Mouse (Mus musculus): ENCODE measurements around the gene Lamb1.

The Lamb1 gene

DNA sequence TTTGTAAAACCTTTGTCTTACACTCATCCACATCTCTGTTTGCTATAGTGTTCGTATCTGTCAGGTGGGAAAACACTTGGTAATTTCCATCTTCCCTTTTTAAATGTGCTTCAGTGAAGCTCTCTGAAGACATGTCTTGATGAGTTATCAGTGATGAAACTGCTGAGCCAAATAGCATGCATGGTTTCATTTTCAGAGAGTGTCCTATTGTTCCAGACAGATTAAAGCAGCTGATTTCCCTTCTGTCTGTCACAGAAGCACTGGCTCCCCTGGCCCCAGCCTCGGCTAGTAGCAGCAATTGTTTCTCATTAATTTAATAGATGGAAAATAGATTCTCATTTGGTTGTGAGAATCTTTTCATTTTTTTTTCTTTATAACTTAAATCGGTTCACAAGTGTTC is 25.9 kb downstream of the Lamb1 start:
- no peak for DNase-seq

DNA sequence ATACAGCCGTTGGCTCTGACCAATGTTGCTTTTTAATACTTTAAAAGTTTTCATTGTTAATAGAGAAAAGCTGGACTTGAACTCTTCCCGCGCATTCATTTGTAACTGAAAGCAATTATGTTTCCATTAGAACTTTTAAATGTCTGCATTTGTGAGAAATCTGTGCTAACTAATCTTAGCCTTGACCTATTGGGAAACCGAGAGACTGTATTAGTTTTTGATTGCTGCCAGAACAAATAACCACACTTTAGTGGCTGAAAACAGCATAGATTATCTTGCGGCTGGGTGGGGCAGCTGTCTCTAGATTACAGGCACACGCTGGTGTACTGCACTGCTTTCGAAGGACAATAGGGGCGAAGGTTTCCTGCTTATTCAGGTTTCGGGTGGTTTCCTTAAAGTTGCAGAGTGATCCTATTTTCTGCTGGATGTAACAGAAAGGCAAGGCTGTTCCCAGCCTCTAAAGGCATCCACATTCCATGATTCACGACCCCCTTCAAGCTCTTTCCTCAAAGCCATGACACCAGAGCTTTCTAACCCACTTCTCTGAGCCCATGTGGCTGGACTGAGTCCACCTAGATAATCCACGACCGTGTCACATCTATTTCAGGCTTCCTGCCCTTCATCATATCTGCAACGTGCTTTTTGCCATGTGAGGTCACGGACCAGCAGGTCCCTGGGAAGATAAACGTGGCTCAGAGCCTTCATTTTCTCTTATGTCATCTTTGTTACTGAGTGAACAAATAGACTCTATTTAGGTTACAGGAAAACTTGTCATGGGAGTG is 28.5 kb downstream of the Lamb1 start:
- no peak for DNase-seq

DNA sequence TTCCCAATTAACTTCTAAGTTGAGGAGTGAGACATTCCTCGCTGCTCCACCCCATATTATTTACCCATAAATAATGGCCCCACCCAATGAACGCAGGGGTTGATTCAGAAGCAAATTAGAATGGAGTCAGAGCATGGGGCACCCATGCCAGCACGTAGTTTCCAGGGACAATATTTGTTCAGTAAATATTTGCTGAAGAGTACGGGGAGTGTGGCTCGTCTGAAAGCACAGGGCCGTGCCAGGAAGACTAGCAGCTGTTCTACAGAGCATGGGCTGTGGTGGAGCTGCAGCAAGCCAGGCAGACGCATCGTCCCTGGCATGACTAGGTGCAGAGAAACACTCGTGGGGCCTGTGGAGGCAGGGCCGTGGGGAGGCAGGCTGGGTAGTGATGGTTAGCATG is 29.5 kb downstream of the Lamb1 start:
- DNase-seq = no peak

DNA sequence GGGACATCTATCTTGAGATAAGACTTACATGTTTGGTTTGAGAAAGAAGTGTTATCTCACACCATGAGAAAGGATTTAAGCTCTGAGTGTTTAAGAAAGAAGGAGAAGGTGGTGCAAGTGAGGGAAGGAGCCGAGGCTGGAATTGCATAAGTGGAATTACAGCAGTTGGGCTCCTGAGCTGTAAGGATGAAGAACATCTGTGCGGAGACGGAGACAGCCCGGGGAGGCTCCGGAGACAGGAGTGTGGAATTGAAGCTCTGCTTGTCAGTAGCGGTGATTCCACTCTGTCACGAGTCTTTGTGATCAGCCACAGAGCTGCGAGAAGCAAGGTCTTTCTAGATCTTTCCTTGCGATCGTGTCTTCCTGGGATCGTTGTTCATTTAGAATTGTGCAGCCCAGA is 30.0 kb downstream of the Lamb1 start:
- DNase-seq = no peak

GRCm38 (mm10) chr12:31295505-31295904 is 30.5 kb downstream of the Lamb1 start:
- DNase-seq = no peak

GRCm38 (mm10) chr12:31296097-31296496 is 31.1 kb downstream of the Lamb1 start:
- DNase-seq = no peak

DNA sequence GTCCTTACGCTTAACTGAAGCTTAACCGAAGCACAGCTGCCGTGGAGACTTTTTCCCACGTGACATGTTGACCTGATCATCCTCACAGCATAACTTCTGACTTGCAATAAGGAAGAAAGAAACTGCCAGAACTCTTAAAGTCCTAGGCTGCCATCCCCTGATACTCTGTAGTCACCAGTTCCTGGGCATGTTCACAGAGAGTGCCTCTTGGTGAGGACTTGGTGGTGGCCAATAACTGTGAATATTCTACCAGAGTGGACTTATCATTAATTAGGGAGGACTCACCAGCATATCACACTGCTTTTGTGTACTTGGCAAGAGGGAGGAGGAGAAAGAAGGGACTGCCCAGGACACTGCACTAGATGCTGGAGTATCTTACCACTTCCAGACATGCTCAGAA is 33.1 kb downstream of the Lamb1 start:
- DNase-seq = no peak

- no peak for DNase-seq
Observed at GRCm38 (mm10) chr12:31298530-31298929, 33.5 kb downstream of the Lamb1 start.

DNA sequence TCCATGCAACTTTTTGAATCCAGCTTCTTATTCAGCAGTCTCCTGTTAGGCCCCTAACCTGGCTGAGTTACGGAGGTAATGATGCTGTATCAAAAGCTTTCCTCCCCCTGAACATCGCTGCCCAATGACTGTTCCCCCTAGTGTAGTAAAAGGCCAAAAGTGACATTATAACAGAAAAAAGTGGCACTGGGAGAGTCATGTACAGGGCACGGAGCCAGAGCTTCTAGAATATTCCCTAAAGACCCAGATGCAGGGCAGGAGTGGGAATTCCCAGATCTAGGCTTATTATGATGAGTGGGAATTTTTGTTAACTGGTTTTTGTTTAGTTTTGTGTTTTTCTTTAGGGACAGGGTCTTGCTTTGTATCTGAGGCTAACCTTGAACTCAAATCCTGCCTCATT is 34.1 kb downstream of the Lamb1 start:
- DNase-seq = no peak

DNA sequence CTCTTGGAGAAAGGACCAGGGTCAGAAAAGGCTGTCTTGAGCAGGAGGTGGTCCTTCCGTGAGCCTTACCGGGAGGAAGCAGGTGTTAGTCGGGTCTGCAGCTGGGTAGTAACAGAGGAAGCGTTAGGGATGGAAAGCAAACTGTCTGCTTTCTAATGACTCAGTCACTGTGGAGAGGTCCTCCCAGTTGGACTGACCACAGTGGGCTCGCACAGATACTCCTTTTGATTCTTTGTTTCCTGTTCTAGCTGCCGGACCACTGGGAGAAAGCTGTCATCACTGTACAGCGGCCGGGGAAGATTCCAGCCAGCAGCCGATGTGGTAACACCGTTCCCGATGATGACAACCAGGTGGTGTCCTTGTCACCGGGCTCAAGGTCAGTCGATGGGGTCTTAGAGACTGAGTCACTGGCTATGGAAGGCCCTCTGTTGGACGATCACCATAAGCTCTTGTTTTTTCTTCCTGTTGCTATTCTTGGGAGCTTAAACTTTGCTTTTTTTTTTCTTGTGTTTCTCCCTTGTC is 34.7 kb downstream of the Lamb1 start:
- no peak for DNase-seq

- DNase-seq = no peak
Observed at GRCm38 (mm10) chr12:31300276-31300675, 35.2 kb downstream of the Lamb1 start.

GRCm38 (mm10) chr12:31302266-31302665 is 37.2 kb downstream of the Lamb1 start:
- no peak for DNase-seq

DNA sequence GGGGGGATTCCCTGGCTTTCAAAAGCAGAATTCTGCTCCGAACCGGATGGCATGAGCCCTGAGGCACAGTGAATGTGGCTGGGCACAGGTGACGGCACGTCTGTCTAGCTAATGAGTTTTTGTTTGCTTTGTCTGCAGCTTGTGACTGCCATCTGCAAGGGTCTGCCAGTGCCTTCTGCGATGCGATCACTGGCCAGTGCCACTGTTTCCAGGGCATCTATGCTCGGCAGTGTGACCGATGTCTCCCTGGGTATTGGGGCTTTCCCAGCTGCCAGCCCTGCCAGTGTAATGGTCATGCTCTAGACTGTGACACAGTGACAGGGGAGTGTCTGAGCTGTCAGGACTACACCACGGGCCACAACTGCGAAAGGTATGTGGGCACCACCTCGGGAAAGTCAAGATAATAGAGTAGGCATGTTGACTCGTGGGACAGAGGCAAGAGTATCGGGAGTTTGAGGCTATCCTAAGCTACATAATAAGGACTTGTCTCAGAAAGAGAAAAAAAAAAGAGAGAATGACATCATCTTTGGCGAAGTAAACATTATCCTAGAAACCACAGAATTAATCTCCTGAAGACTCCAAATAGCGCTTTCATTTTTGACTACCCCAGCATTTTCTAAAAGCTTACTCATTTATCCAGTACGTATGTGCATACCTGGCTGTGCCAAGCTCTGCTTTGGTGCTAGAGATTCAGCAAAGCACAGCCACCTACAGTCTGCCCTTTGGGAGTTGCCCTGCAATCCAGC is 37.9 kb downstream of the Lamb1 start:
- no peak for DNase-seq

GRCm38 (mm10) chr12:31306075-31306675 is 41.1 kb downstream of the Lamb1 start:
- no peak for DNase-seq

- no peak for DNase-seq
Observed at GRCm38 (mm10) chr12:31307011-31307410, 42.0 kb downstream of the Lamb1 start.

- no peak for DNase-seq
Observed at GRCm38 (mm10) chr12:31307756-31308155, 42.7 kb downstream of the Lamb1 start.

DNA sequence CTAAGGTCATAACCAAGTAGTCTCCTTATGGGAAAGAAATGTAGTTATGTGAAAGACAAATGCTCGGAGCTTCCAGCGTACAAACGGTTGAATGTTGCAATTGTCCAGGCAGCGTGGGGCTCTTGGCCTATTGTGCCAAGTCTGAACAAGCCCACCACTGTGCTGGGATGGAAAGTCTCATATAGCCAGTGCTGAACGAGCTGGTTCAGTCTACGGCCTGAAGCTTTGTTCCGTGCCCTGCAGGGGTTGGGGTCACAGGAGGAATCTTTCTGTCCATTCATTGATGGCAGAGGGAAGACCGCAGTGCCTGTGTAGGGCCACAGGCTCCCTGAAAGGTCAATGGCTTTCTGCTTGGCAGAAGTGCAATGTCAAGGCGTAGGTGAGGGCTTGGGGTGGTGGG is 45.7 kb downstream of the Lamb1 start:
- no peak for DNase-seq

DNA sequence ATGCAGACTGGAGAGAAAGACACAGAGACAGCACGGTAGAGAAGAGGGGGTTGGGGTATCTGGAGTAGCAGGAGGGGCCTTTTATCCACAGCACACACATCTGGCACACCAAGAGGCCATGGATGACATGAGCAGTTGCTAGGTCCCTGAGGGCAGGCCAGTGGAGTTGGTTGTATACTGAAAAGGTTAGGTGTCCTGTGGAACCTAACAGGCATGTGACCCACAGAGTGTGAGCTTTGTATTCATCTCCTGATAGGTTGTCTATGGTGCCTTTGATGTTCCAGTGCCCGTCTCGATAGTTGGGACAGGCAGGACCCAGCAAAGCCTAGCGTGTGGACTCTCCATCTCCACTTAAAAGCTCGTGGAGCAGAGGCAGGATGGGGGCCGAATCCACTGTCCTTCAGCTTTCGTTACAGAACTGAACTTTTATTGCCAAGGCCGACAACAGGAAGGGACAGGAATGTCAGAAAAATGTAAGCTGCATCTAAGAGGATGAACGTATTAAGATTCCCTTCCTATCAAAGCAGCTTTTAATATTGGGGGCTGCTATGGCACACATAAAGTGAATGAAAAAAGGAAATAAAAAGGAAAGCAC is 46.7 kb downstream of the Lamb1 start:
- no peak for DNase-seq

- DNase-seq = no peak
Observed at GRCm38 (mm10) chr12:31312281-31312680, 47.2 kb downstream of the Lamb1 start.

- DNase-seq = no peak
Observed at GRCm38 (mm10) chr12:31313136-31313535, 48.1 kb downstream of the Lamb1 start.

DNA sequence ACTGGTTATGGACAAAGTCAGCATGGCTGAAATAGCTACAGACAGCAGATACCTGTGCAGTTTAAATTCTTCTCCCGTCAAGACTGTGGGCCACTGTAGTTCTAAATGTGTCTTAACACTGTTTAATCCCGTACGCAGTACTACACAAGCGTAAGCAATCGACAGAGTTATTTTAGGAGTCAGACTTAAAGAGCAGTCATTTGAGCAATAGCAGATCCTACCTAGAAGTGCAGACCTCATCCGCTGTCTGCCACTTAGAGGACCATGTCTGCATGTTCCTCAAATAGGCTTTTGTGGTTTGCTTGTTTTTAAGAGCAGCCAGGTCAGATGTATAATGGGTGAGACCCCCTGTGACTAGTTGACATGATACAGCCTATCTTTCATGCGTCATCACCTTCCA is 49.3 kb downstream of the Lamb1 start:
- no peak for DNase-seq

- DNase-seq = peak; percentile 2
Observed at GRCm38 (mm10) chr12:31315961-31316360, 50.9 kb downstream of the Lamb1 start.

DNA sequence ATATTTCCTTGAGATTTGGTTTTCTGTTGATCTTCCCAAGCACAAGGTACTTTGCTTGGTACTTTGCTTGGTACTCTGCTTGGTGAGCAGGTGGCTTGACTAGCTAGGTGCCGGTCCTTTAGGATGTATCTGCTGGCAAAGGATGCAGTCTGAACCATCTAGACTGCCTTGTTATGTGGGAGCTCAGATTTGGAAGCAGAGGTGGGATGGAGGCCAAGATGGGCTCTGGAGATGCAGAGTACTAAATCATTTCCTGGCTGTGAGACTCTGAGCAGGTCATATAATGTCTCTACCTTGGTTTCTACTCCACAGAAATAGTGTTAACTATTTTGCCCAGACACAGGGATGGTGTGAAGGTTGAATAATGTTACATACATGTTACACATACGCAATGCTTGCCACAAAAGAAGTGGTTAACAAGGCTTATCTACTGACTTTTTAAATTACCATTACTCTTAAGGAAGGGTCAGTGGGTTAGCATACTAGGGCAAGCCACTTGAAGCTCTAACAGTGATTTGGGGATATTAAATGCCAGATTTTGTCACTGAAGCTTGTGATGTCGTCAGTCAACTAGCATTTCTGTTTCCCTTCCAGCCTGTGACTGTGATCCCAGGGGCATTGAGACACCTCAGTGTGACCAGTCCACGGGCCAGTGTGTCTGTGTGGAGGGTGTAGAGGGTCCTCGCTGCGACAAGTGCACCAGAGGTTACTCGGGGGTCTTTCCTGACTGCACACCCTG is 52.8 kb downstream of the Lamb1 start:
- DNase-seq = peak; percentile 4
